In genomic region chr13:114469945-114470344, GRCm38 (mm10) we compare ENCODE assay signal across 30 mouse cellular contexts. TPM values are rescaled to one million over a fixed set of nuclear protein-coding genes. Genes with fewer than 3 reads are reported as not detected.
"Had no signal": no experiment of that assay in that cellular context is flagged by ENCODE, and none has a peak within 500 bp of the region (broad histone marks: within the 10 kb centered on the region; RNA-seq: fewer than 3 reads in every experiment).

No protein-coding gene starts in this region.

- DNase-seq: cerebellum, adult 18-20 months; cerebellum, adult 2 months; cerebellum, adult 8-10 months; cerebellum, adult 9-10 months; cerebellum, adult 9-11 months; cerebellum, postnatal 10 days; cerebellum, postnatal 14 days; cerebellum, postnatal 25 days; cerebellum, postnatal 36 days; embryo, embryonic 11 days; forebrain, postnatal 0 days; gastrocnemius, adult 2 months; gastrocnemius, postnatal 10 days; gastrocnemius, postnatal 14 days; gastrocnemius, postnatal 25 days; gastrocnemius, postnatal 36 days; heart, adult 11 months; heart, adult 18-20 months had no signal

- H3K4me2 ChIP-seq: embryonic facial prominence, embryonic 12.5 days; embryonic facial prominence, embryonic 13.5 days; embryonic facial prominence, embryonic 15.5 days; forebrain, embryonic 12.5 days; forebrain, embryonic 13.5 days; forebrain, embryonic 15.5 days had no signal

- H3K27ac ChIP-seq: embryonic facial prominence, embryonic 12.5 days; embryonic facial prominence, embryonic 13.5 days; embryonic facial prominence, embryonic 15.5 days; forebrain, embryonic 10.5 days; forebrain, embryonic 12.5 days; forebrain, embryonic 13.5 days; forebrain, embryonic 15.5 days; gastrocnemius, adult 2 months had no signal

- ATAC-seq: forebrain, embryonic 13.5 days; forebrain, embryonic 14.5 days; forebrain, embryonic 15.5 days; forebrain, embryonic 16.5 days; forebrain, postnatal 0 days had no signal

- H3K27me3 ChIP-seq: embryonic facial prominence, embryonic 12.5 days; embryonic facial prominence, embryonic 13.5 days; embryonic facial prominence, embryonic 15.5 days; forebrain, embryonic 12.5 days; forebrain, embryonic 13.5 days; forebrain, embryonic 15.5 days had no signal

- H3K9me3 ChIP-seq: embryonic facial prominence, embryonic 12.5 days; embryonic facial prominence, embryonic 15.5 days; forebrain, embryonic 10.5 days; forebrain, embryonic 12.5 days; forebrain, embryonic 13.5 days; forebrain, embryonic 15.5 days had no signal

- H3K36me3 ChIP-seq: embryonic facial prominence, embryonic 12.5 days; embryonic facial prominence, embryonic 13.5 days; embryonic facial prominence, embryonic 15.5 days; forebrain, embryonic 10.5 days; forebrain, embryonic 12.5 days; forebrain, embryonic 15.5 days had no signal

- H3K4me3 ChIP-seq: embryonic facial prominence, embryonic 12.5 days; embryonic facial prominence, embryonic 13.5 days; embryonic facial prominence, embryonic 15.5 days; erythroblast, embryonic 14.5 days; forebrain, embryonic 10.5 days; forebrain, embryonic 12.5 days; forebrain, embryonic 13.5 days; forebrain, embryonic 15.5 days; gastrocnemius, adult 2 months had no signal

- H3K9ac ChIP-seq: embryonic facial prominence, embryonic 12.5 days; embryonic facial prominence, embryonic 13.5 days; embryonic facial prominence, embryonic 15.5 days; forebrain, embryonic 12.5 days; forebrain, embryonic 13.5 days; forebrain, embryonic 15.5 days; forebrain, postnatal 0 days had no signal

- H3K4me1 ChIP-seq: embryonic facial prominence, embryonic 12.5 days; embryonic facial prominence, embryonic 13.5 days; embryonic facial prominence, embryonic 15.5 days; forebrain, embryonic 10.5 days; forebrain, embryonic 12.5 days; forebrain, embryonic 13.5 days; forebrain, embryonic 15.5 days had no signal

RNA-seq across cellular contexts. Expression of gene Fst, which starts 11.2 kb away (rescaled TPM):
- total RNA-seq: common myeloid progenitor, adult 5-6 weeks; granulocyte monocyte progenitor cell, adult 5-6 weeks had no signal
- polyA plus RNA-seq: erythroblast, embryonic 14.5 days had no signal
